Mouse (Mus musculus) forebrain, embryonic 10.5 days (tissue): ENCODE results near the gene Rnf180. TPM values are rescaled to one million over a fixed set of nuclear protein-coding genes. Genes with fewer than 3 reads are reported as not detected.

Experiments used
- DNase-seq: peaks from one replicate; pipeline ENCODE4 v3.0.0-alpha.2; 2017; ENCODE audit warnings: low spot score; ENCODE audit errors: extremely low spot score
- H3K27ac ChIP-seq: fragments of 300-500 bp; sonication (generic); 2 replicates; pipeline ENCODE4 v1.5.1; 2016; ENCODE audit warnings: mild to moderate bottlenecking
- H3K27me3 ChIP-seq: fragments of 300-500 bp; sonication (generic); 2 replicates; pipeline ENCODE4 v1.6.1; 2016; ENCODE audit warnings: mild to moderate bottlenecking; ENCODE audit not compliant: poor library complexity, severe bottlenecking
- H3K36me3 ChIP-seq: fragments of 300-500 bp; sonication (generic); replicated peaks from 2 replicates; pipeline ENCODE4 v1.6.1; 2016; ENCODE audit warnings: mild to moderate bottlenecking, moderate library complexity
- H3K4me1 ChIP-seq: fragments of 300-500 bp; sonication (generic); 2 replicates; pipeline ENCODE4 v1.6.1; 2016
- H3K4me3 ChIP-seq: fragments of 300-500 bp; sonication (generic); 2 replicates; pipeline ENCODE4 v1.5.1; 2016; ENCODE audit warnings: mild to moderate bottlenecking, moderate library complexity
- H3K9me3 ChIP-seq: fragments of 300-500 bp; sonication (generic); 2 replicates; pipeline ENCODE4 v1.6.1; 2016; ENCODE audit warnings: mild to moderate bottlenecking, moderate library complexity
- WGBS: fragments of 180-500 bp; shearing (Covaris S2); methylation state at CpG from one replicate; pipeline ENCODE4 v1.1.7; 2016; 5-methylcytosine and 5-hydroxymethylcytosine counted together
- polyA plus RNA-seq: library from polyadenylated mRNA; unstranded; fragments of >200 nt; fragmentation: Nextera tagmentation; extraction: Ambion mirVana; gene quantifications from 2 replicates; pipeline ENCODE4 v1.2.1, GENCODE M21; 2016

Gene Rnf180
- polyA plus RNA-seq, 1 experiment from 2014 or later: 6.6 TPM

GRCm38 (mm10) chr13:105150006-105150405 is 144.6 kb downstream of the Rnf180 start:
- no peak overlapping the region for H3K4me3 ChIP-seq
- H3K27ac ChIP-seq: no peak overlapping the region
- 90% methylated on average over 3 of the region's 3 CpGs for WGBS
- H3K36me3 ChIP-seq: no peaks in the 10 kb centered on the region
- no peak for DNase-seq
- no peaks in the 10 kb centered on the region for H3K4me1 ChIP-seq
- H3K9me3 ChIP-seq: no peaks in the 10 kb centered on the region
- no peaks in the 10 kb centered on the region for H3K27me3 ChIP-seq

GRCm38 (mm10) chr13:105147795-105148418 is 146.7 kb downstream of the Rnf180 start:
- H3K4me3 ChIP-seq: no peak overlapping the region
- H3K9me3 ChIP-seq: no peaks in the 10 kb centered on the region
- H3K36me3 ChIP-seq: no peaks in the 10 kb centered on the region
- H3K27ac ChIP-seq: no peak overlapping the region
- H3K27me3 ChIP-seq: no peaks in the 10 kb centered on the region
- WGBS: 78% methylated on average over 4 of the region's 4 CpGs
- no peak for DNase-seq
- no peaks in the 10 kb centered on the region for H3K4me1 ChIP-seq

- Histone ChIP-seq H3K4me1 (no peaks in the 10 kb centered on the region), H3K36me3 (no peaks in the 10 kb centered on the region), H3K9me3 (no peaks in the 10 kb centered on the region), H3K27me3 (no peaks in the 10 kb centered on the region), H3K27ac (no peak overlapping the region), H3K4me3 (no peak overlapping the region)
- DNase-seq: no peak
- WGBS: 50% methylated on average over 1 of the region's 1 CpGs
These were observed 147.8 kb downstream of the Rnf180 start for GRCm38 (mm10) chr13:105146827-105147226.

- H3K4me3 ChIP-seq: no peak overlapping the region
- no peaks in the 10 kb centered on the region for H3K4me1 ChIP-seq
- H3K27ac ChIP-seq: no peak overlapping the region
- WGBS: 88% methylated on average over 4 of the region's 4 CpGs
- no peaks in the 10 kb centered on the region for H3K36me3 ChIP-seq
- no peak for DNase-seq
- no peaks in the 10 kb centered on the region for H3K9me3 ChIP-seq
- no peaks in the 10 kb centered on the region for H3K27me3 ChIP-seq
These were observed 154.7 kb downstream of the Rnf180 start for GRCm38 (mm10) chr13:105139881-105140280.

- no peaks in the 10 kb centered on the region for H3K9me3 ChIP-seq
- no peaks in the 10 kb centered on the region for H3K4me1 ChIP-seq
- H3K4me3 ChIP-seq: no peak overlapping the region
These were observed 160.2 kb downstream of the Rnf180 start for GRCm38 (mm10) chr13:105134397-105134796.

GRCm38 (mm10) chr13:105132776-105133175 is 161.8 kb downstream of the Rnf180 start:
- Histone ChIP-seq H3K4me3 (no peak overlapping the region), H3K27me3 (no peaks in the 10 kb centered on the region), H3K4me1 (no peaks in the 10 kb centered on the region), H3K36me3 (no peaks in the 10 kb centered on the region), H3K9me3 (no peaks in the 10 kb centered on the region), H3K27ac (no peak overlapping the region)
- 83% methylated on average over 2 of the region's 2 CpGs for WGBS
- no peak for DNase-seq

More at GRCm38 (mm10) chr13:105134397-105134796, 160.2 kb downstream of the Rnf180 start:
- H3K36me3 ChIP-seq: no peaks in the 10 kb centered on the region
- H3K27me3 ChIP-seq: no peaks in the 10 kb centered on the region
- no peak for DNase-seq
- WGBS: 81% methylated on average over 5 of the region's 5 CpGs
- H3K27ac ChIP-seq: no peak overlapping the region

- H3K4me3 ChIP-seq: no peak overlapping the region
- H3K27me3 ChIP-seq: no peaks in the 10 kb centered on the region
- no peaks in the 10 kb centered on the region for H3K9me3 ChIP-seq
- no peak overlapping the region for H3K27ac ChIP-seq
- no peaks in the 10 kb centered on the region for H3K4me1 ChIP-seq
- no peaks in the 10 kb centered on the region for H3K36me3 ChIP-seq
- DNase-seq: no peak
- 87% methylated on average over 6 of the region's 6 CpGs for WGBS
These were observed 162.2 kb downstream of the Rnf180 start for GRCm38 (mm10) chr13:105132370-105132769.

GRCm38 (mm10) chr13:105130080-105130479 is 164.5 kb downstream of the Rnf180 start:
- Histone ChIP-seq H3K36me3 (no peaks in the 10 kb centered on the region), H3K27me3 (no peaks in the 10 kb centered on the region), H3K27ac (no peak overlapping the region), H3K4me1 (no peaks in the 10 kb centered on the region), H3K9me3 (no peaks in the 10 kb centered on the region), H3K4me3 (no peak overlapping the region)
- no peak for DNase-seq
- 92% methylated on average over 6 of the region's 6 CpGs for WGBS

GRCm38 (mm10) chr13:105122092-105122491 is 172.5 kb downstream of the Rnf180 start:
- H3K4me1 ChIP-seq: no peaks in the 10 kb centered on the region
- no peaks in the 10 kb centered on the region for H3K36me3 ChIP-seq
- no peaks in the 10 kb centered on the region for H3K27me3 ChIP-seq
- no peak overlapping the region for H3K27ac ChIP-seq
- WGBS: 95% methylated on average over 3 of the region's 3 CpGs
- H3K4me3 ChIP-seq: no peak overlapping the region
- no peaks in the 10 kb centered on the region for H3K9me3 ChIP-seq
- no peak for DNase-seq

- no peaks in the 10 kb centered on the region for H3K36me3 ChIP-seq
- no peak overlapping the region for H3K4me3 ChIP-seq
- H3K4me1 ChIP-seq: no peaks in the 10 kb centered on the region
- no peaks in the 10 kb centered on the region for H3K27me3 ChIP-seq
- H3K9me3 ChIP-seq: no peaks in the 10 kb centered on the region
- DNase-seq: no peak
- H3K27ac ChIP-seq: no peak overlapping the region
These were observed 173.0 kb downstream of the Rnf180 start for GRCm38 (mm10) chr13:105121617-105122016.

GRCm38 (mm10) chr13:105111599-105111998 is 183.0 kb downstream of the Rnf180 start:
- 90% methylated on average over 6 of the region's 6 CpGs for WGBS
- no peak for DNase-seq
- H3K27me3 ChIP-seq: no peaks in the 10 kb centered on the region
- H3K27ac ChIP-seq: no peak overlapping the region
- H3K4me3 ChIP-seq: no peak overlapping the region
- H3K9me3 ChIP-seq: no peaks in the 10 kb centered on the region
- H3K36me3 ChIP-seq: no peaks in the 10 kb centered on the region
- H3K4me1 ChIP-seq: no peaks in the 10 kb centered on the region

GRCm38 (mm10) chr13:105104385-105104784 is 190.2 kb downstream of the Rnf180 start:
- no peaks in the 10 kb centered on the region for H3K27me3 ChIP-seq
- H3K36me3 ChIP-seq: no peaks in the 10 kb centered on the region
- no peak overlapping the region for H3K27ac ChIP-seq
- no peaks in the 10 kb centered on the region for H3K9me3 ChIP-seq
- DNase-seq: no peak
- WGBS: 77% methylated on average over 2 of the region's 2 CpGs
- H3K4me3 ChIP-seq: no peak overlapping the region
- H3K4me1 ChIP-seq: no peaks in the 10 kb centered on the region

- WGBS: 88% methylated on average over 4 of the region's 4 CpGs
- H3K4me3 ChIP-seq: no peak overlapping the region
- no peaks in the 10 kb centered on the region for H3K27me3 ChIP-seq
- H3K4me1 ChIP-seq: 0 out of 2 replicates have a peak, but pooled peaks cover 5% of the 10 kb centered on the region
- H3K36me3 ChIP-seq: no peaks in the 10 kb centered on the region
- no peak for DNase-seq
- no peaks in the 10 kb centered on the region for H3K9me3 ChIP-seq
- no peak overlapping the region for H3K27ac ChIP-seq
These were observed 193.9 kb downstream of the Rnf180 start for GRCm38 (mm10) chr13:105100705-105101104.

GRCm38 (mm10) chr13:105096316-105096715 is 198.3 kb downstream of the Rnf180 start:
- WGBS: 88% methylated on average over 2 of the region's 2 CpGs
- Histone ChIP-seq H3K9me3 (no peaks in the 10 kb centered on the region), H3K36me3 (no peaks in the 10 kb centered on the region), H3K27ac (no peak overlapping the region), H3K4me1 (0 out of 2 replicates have a peak, but pooled peaks cover 5% of the 10 kb centered on the region), H3K27me3 (no peaks in the 10 kb centered on the region), H3K4me3 (no peak overlapping the region)
- no peak for DNase-seq
